Mouse (Mus musculus) kidney, adult 2 months (tissue): Measurements from ENCODE around the gene Fxyd3.

ENCODE experiments used
- CTCF ChIP-seq: fragments of 200-500 bp; conservative IDR thresholded peaks from 2 replicates; pipeline ENCODE4 v1.5.1; 2011; ENCODE audit warnings: low read depth, mild to moderate bottlenecking, control low read depth, low read length, moderate library complexity, mixed read lengths; ENCODE audit not compliant: insufficient read depth, insufficient read length
- POLR2A ChIP-seq: fragments of 200-500 bp; IDR thresholded peaks from one replicate; pipeline ENCODE4 v1.6.1; 2011; ENCODE audit warnings: low read depth, low read length, control low read depth

GRCm38 (mm10) chr7:31050921-31051320 lies 25.6 kb downstream of the Fxyd3 start:
- TF ChIP-seq CTCF = no peak
- no peak for TF ChIP-seq POLR2A
